Mouse (Mus musculus) cerebellum, adult 9-10 months (tissue): ENCODE measurements around the gene Fndc11.
A peak's percentile ranks its signal among the peaks of the same experiment; 100 is the strongest.

Experiments
- DNase-seq: peaks from one replicate; pipeline ENCODE4 v3.0.0; 2022

The Fndc11 gene

GRCm38 (mm10) chr2:181224994-181225393 lies 5.2 kb downstream of the Fndc11 start:
- DNase-seq = no peak

GRCm38 (mm10) chr2:181227122-181227521 lies 7.3 kb downstream of the Fndc11 start:
- DNase-seq = no peak

GRCm38 (mm10) chr2:181228335-181228734 lies 8.5 kb downstream of the Fndc11 start:
- DNase-seq = no peak

- DNase-seq = peak; percentile 62
Observed at GRCm38 (mm10) chr2:181231171-181231570, 11.4 kb downstream of the Fndc11 start.

DNA sequence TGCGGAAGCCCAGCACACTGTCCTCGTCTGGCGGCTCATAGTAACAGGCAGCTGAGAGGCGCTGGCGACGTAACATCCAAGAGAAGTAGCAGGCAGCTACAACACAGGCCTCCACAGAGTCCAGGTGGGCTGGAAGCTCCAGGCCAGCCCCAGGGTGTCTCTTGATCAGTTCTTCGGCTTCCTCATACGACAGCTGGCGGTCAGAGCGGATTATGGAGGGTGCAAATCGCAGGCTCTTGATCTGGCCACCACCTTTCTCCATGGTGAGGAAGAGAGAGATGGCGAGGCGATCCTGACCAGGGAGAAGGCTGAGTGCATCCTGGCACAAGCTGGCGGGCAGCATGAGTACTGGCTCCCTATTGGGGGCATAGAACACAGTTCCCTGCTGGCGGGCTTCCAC lies 13.6 kb downstream of the Fndc11 start:
- DNase-seq = no peak

GRCm38 (mm10) chr2:181234680-181235079 lies 14.9 kb downstream of the Fndc11 start:
- no peak for DNase-seq

GRCm38 (mm10) chr2:181235681-181236566 lies 16.1 kb downstream of the Fndc11 start:
- DNase-seq = no peak

DNA sequence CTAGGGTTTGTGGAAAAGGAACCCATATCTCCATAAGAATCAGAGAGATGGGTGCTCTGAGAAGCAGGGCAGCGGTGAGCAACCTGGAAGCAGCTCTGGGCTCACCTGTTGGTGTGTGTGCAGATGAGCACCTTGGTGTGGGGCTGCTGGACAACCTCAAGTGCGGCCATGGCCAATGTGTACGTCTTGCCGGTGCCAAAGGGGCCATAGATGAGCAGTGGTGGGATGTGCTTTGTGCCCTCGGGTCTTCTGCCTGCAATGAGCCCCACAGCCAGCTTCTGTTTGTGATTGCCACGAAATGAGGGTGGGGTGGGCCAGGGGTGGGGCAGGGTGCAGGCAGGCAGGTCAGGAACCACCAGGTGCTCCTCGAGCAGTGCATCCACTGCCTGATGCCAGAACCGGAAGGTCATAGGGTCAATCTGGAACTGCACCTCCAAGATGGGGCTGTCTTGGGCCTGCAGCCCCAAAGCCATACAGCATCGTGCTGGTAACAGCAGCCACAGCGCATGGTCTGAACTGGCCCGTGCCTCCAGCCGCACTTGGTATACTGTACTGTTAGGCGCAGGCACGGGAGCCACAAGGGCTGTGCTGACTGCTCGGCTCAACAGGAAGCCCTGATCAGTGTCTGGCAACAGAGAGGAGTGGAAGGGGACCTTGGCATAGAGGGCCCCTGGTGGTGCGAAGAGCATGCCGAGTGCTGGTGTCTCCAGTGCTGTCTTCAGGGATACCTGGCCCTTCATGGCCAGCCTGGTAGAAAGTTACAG lies 17.6 kb downstream of the Fndc11 start:
- DNase-seq = no peak

DNA sequence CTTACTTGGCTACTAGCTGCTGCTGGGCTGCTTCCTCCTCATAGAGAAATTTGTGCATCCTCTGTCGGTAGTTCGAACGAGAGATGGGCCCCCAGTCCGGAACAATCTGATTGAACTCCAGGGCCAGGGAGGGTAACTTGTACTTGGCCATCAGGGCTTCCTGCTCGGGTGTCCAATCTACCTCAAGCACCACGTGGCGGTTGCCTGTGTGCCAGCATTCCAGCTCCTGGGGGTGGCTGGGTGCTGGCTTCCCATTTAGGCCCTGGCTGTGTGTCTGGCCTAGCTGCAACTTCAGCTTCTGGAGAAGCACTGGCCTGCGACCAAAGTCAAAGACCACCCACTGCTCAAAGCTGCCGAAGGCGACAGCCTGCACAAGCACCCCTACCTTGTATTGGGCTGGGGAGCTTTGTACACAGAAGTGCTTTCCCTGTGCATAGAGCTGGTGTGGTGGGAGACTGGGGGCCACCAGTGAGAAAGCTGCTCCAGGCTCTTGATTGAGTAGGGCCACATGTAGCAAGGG lies 18.3 kb downstream of the Fndc11 start:
- DNase-seq = no peak

GRCm38 (mm10) chr2:181238861-181239260 lies 19.0 kb downstream of the Fndc11 start:
- DNase-seq = no peak

GRCm38 (mm10) chr2:181239261-181239660 lies 19.4 kb downstream of the Fndc11 start:
- DNase-seq = no peak

DNA sequence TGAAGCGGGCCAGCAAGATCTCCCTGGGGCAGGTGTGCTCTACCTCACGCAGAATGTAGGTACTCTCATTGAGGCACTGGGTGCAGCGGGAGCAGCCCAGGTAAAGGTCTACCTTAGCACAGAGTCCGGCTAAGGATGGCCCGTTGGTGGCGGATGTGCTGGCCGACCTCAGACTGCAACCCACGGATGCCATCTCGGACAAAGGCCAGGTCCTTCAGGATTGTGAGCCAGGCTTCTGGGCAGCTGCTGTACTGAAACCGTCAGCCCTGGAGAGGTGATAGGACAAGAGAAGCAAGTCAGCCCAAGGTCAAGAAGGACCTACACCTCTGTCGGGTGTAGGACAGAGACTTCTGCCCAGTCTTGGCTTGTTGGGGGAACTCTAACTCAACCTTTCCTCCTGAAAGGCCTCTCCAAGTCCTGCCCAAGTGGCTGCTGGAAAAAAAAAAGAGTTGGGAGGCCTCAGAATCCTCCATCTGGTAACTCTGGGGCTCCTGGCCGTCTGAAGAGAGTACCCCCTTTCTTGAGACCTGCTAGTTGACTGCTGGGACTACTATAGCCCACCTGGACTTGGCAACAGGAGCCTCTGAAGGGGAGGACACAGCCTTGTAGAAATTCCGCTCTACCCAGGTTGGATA lies 21.1 kb downstream of the Fndc11 start:
- DNase-seq = no peak

DNA sequence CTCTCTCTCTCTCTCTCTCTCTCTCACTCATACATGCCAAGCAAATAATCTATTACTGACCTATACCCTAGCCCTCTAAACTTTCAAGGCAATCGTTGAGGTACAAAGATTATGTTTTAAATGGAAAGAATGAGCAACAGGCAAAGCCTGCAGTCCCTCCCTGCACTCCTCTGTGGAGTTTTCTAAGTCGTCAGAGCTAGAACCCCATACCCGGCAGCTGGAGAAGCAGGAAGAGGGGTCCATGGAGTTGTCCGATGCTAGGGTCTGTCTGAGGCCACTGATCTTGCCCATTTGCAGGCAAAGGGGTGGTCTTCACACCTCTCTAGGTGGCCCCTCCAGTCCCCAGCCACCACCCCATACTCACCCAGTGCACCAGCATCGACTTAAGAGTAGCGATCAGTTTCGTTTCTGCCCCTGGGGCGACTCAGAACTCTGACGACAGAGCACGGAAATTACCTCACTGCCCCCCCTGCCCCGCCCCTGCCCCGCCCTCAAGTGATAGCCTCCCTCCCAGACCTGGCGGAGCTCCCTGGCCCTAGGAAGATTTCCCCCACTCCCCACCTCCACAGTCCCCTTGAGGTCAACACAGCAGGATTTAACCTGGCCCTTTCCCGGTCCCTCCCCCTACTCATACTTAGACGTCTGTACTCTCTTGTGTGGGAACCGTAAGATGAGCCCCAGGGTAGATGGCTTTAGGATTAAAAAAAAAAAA lies 21.9 kb downstream of the Fndc11 start, which contains the start of gene Helz2:
Helz2 (minus strand) TSS at position 426 of the 712 bp plus-strand sequence.
- DNase-seq = no peak

GRCm38 (mm10) chr2:181242314-181242665 lies 22.5 kb downstream of the Fndc11 start:
- no peak for DNase-seq

DNA sequence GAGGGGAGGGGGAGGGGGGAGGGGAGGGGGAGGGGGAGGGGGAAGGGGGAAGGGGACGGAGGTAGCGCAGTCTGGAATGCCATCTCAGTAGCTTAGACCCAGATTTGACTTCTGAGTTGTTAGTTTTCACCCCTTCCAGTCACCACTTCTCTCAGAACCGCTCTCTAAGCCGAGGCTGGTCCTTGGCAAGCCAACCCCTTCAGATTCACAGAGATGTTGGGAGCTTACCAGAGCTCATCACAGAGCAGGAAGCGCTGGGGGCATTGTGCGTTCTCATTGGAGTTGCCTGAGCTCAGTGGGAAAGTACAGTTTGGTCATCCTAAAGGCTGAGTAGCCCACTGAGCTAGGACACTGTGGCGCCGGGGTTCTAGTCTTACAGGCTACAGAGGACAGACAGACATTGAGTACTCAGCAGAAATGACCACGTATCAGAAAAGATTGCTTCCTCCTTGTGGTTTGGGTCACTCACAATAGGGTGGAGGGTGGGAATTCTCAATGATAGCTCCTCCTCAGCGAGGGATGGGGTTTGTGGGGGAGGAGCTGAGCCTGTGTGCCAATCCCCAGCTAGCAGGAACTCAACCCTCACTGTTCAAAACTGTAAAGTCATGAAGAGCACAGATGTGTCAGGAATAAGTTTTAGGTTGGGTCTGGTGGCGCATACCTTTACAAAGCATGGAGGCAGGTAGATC lies 24.0 kb downstream of the Fndc11 start:
- DNase-seq = no peak

GRCm38 (mm10) chr2:181245031-181245430 lies 25.2 kb downstream of the Fndc11 start:
- DNase-seq = no peak

- no peak for DNase-seq
Observed at GRCm38 (mm10) chr2:181249217-181249616, 29.4 kb downstream of the Fndc11 start.

DNA sequence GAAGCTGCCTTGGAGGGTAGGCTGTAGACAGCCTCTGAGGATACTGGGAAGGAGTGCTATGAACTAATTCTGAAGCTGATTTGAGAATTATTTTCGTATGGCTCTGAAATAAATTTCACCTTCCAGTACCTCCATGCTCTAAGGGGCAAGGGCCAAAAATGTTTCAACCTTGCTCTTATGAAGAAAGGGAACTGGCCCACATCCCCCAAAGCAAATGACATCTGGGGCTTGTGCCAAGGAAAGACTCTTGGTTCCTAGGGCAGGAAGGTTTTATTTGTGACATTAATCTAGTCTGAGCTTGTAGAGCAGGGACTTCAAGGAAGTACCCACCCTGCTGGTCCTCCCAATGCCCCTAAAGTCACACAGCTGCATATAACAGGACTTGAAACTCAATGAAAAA lies 32.0 kb downstream of the Fndc11 start:
- no peak for DNase-seq

DNA sequence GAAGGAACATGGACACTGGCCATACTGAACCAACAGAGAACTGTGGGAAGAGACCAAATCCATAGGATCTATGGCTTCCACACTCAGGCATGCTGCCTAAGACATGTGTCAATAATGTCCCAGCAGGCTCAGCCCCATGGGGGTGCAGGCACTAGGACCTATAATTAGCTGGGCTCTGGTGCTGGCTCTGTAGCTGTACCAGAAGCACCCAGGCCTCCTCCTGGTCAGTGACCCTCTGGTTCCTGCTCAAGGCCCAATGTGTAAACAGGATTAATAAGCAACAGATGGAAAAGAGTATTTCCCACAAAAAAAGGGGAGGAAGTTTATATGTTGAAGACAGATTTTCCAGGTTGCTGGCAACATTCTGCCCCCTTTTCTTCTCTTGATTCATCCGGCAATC lies 33.4 kb downstream of the Fndc11 start:
- no peak for DNase-seq

- no peak for DNase-seq
Observed at GRCm38 (mm10) chr2:181266839-181267238, 47.0 kb downstream of the Fndc11 start.

DNA sequence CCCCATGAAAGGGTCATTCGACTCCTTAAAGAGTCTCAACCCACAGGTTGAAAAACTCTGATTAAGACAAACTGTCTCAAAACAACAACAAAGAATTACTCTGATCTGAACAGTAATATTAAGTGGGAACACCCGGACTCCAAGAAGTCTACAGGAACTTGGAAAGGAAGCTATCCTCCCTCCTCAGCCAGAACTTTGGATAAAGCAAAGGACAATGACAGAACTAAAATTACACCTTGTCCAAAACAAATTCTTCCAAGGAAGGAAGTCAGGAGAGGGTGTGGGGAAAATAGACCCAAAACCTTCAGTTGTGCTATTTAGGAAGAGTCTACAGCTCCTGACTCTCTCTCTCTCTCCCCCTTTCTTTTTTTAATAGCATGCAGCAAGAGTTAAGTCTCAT lies 52.3 kb downstream of the Fndc11 start:
- DNase-seq = no peak
